Mouse (Mus musculus) hindbrain, postnatal 0 days (tissue): Measurements from ENCODE around the gene Rbks. TPM values are rescaled to one million over a fixed set of nuclear protein-coding genes. Genes with fewer than 3 reads are reported as not detected.

ENCODE experiments used
- ATAC-seq: fragments of 200-750 bp; cut with Nextera tagmentation; 2 replicates; pipeline ENCODE4 v1.8.0; 2017; ENCODE audit warnings: mild to moderate bottlenecking, moderate TSS enrichment, moderate library complexity
- DNase-seq: peaks from one replicate; pipeline ENCODE4 v3.0.0-alpha.2; 2015; ENCODE audit warnings: low spot score
- H3K27ac ChIP-seq: fragments of 300-500 bp; sonication (generic); 2 replicates; pipeline ENCODE4 v1.5.1; 2014; ENCODE audit warnings: mild to moderate bottlenecking
- H3K27me3 ChIP-seq: fragments of 300-500 bp; sonication (generic); 2 replicates; pipeline ENCODE4 v1.6.1; 2014; ENCODE audit warnings: low read length, mixed read lengths; ENCODE audit not compliant: insufficient read depth
- H3K36me3 ChIP-seq: fragments of 300-500 bp; sonication (generic); 2 replicates; pipeline ENCODE4 v1.6.1; 2014; ENCODE audit warnings: low read length, mixed read lengths; ENCODE audit not compliant: insufficient read depth
- H3K4me1 ChIP-seq: fragments of 300-500 bp; sonication (generic); 2 replicates; pipeline ENCODE4 v1.6.1; 2014; ENCODE audit warnings: antibody characterized with exemption, low read length, mixed read lengths; ENCODE audit not compliant: insufficient read depth
- H3K4me2 ChIP-seq: fragments of 300-500 bp; sonication (generic); 2 replicates; pipeline ENCODE4 v1.6.1; 2014; ENCODE audit warnings: low read depth, mild to moderate bottlenecking, low read length, moderate library complexity, mixed read lengths
- H3K4me3 ChIP-seq: fragments of 300-500 bp; sonication (generic); 2 replicates; pipeline ENCODE4 v1.5.1; 2014; ENCODE audit warnings: low read length
- H3K9ac ChIP-seq: fragments of 300-500 bp; sonication (generic); replicated peaks from 2 replicates; pipeline ENCODE4 v1.6.1; 2014; ENCODE audit warnings: mild to moderate bottlenecking, low read length, moderate library complexity, mixed read lengths
- H3K9me3 ChIP-seq: fragments of 300-500 bp; sonication (generic); 2 replicates; pipeline ENCODE4 v1.6.1; 2016; ENCODE audit warnings: low read length, mixed read lengths
- CTCF ChIP-seq: IDR thresholded peaks from 2 replicates; pipeline ENCODE4 v1.5.1; 2016; ENCODE audit warnings: antibody characterized with exemption, control low read depth, low read depth
- WGBS: fragments of 180-500 bp; shearing (Covaris S2); extraction: QIAGEN DNeasy Blood & Tissue Kit; methylation state at CpG from one replicate; pipeline ENCODE4 v1.1.7; 2014; 5-methylcytosine and 5-hydroxymethylcytosine counted together
- polyA plus RNA-seq: library from polyadenylated mRNA; unstranded; fragments of >200 nt; fragmentation: Nextera tagmentation; extraction: Ambion mirVana; gene quantifications from 2 replicates; pipeline ENCODE4 v1.2.1, GENCODE M21; 2015
- total RNA-seq: library from RNA; depleted of rRNA; stranded (reverse); fragments of >200 nt; gene quantifications from 2 replicates; pipeline ENCODE4 v1.2.3, GENCODE M21; 2014; rRNA removed

Gene Rbks
- total RNA-seq (0.47 and 1.6 TPM in 2 replicates), polyA plus RNA-seq (2.4 and 3.2 TPM in 2 replicates)

GRCm38 (mm10) chr5:31696971-31697643 is at the start of gene Rbks:
Rbks (minus strand) TSS chr5:31697627.
- Histone ChIP-seq H3K9me3 (no peaks in the 10 kb centered on the region), H3K4me1 (no peaks in the 10 kb centered on the region), H3K27me3 (no peaks in the 10 kb centered on the region), H3K9ac (peak within 1 kb of the TSS; percentile 72), H3K4me2 (peak within 1 kb of the TSS; percentile 91), H3K4me3 (peak within 1 kb of the TSS; percentile 76), H3K36me3 (no peaks in the 10 kb centered on the region; the same call in 1 of the 2 replicates), H3K27ac (peak within 1 kb of the TSS; percentile 94)
- DNase-seq (no peak), ATAC-seq (no peak)
- WGBS = 7% methylated on average over 18 of the region's 18 CpGs
- no peak for TF ChIP-seq CTCF

- no peak for TF ChIP-seq CTCF
- DNase-seq (no peak), ATAC-seq (no peak)
- Histone ChIP-seq H3K9ac (no peak overlapping the region), H3K27me3 (no peaks in the 10 kb centered on the region), H3K4me2 (no peak overlapping the region), H3K27ac (no peak overlapping the region), H3K4me3 (no peak overlapping the region), H3K4me1 (no peaks in the 10 kb centered on the region), H3K9me3 (no peaks in the 10 kb centered on the region), H3K36me3 (no peaks in the 10 kb centered on the region)
- 63% methylated on average over 4 of the region's 4 CpGs for WGBS
Observed at GRCm38 (mm10) chr5:31742521-31743031, 45.1 kb upstream of the Rbks start.

- no peaks in the 10 kb centered on the region for H3K36me3 ChIP-seq
- H3K4me1 ChIP-seq = no peaks in the 10 kb centered on the region
- ATAC-seq (no peak), DNase-seq (no peak)
- no peak for TF ChIP-seq CTCF
- no peak overlapping the region for H3K4me2 ChIP-seq
- H3K9me3 ChIP-seq = no peaks in the 10 kb centered on the region
- no peak overlapping the region for H3K9ac ChIP-seq
- H3K4me3 ChIP-seq = no peak overlapping the region
- H3K27me3 ChIP-seq = no peaks in the 10 kb centered on the region
- WGBS = 86% methylated on average over 1 of the region's 1 CpGs
- H3K27ac ChIP-seq = no peak overlapping the region
Observed at GRCm38 (mm10) chr5:31741931-31742330, 44.5 kb upstream of the Rbks start.

GRCm38 (mm10) chr5:31732644-31733338 is 35.4 kb upstream of the Rbks start:
- ATAC-seq = no peak
- no peak overlapping the region for H3K9ac ChIP-seq
- no peak for TF ChIP-seq CTCF
- H3K9me3 ChIP-seq = no peaks in the 10 kb centered on the region
- H3K36me3 ChIP-seq = no peaks in the 10 kb centered on the region
- no peak overlapping the region for H3K4me2 ChIP-seq
- DNase-seq = no peak
- H3K27me3 ChIP-seq = no peaks in the 10 kb centered on the region
- H3K4me1 ChIP-seq = no peaks in the 10 kb centered on the region
- H3K27ac ChIP-seq = no peak overlapping the region
- 51% methylated on average over 3 of the region's 3 CpGs for WGBS
- H3K4me3 ChIP-seq = no peak overlapping the region

GRCm38 (mm10) chr5:31727456-31727855 is 30.0 kb upstream of the Rbks start:
- H3K36me3 ChIP-seq = no peaks in the 10 kb centered on the region
- no peak overlapping the region for H3K27ac ChIP-seq

GRCm38 (mm10) chr5:31725885-31726284 is 28.5 kb upstream of the Rbks start:
- 78% methylated on average over 2 of the region's 2 CpGs for WGBS
- ATAC-seq (no peak), DNase-seq (no peak)
- Histone ChIP-seq H3K27me3 (no peaks in the 10 kb centered on the region), H3K36me3 (no peaks in the 10 kb centered on the region), H3K27ac (no peak overlapping the region), H3K4me1 (no peaks in the 10 kb centered on the region), H3K9ac (no peak overlapping the region), H3K4me3 (no peak overlapping the region), H3K9me3 (no peaks in the 10 kb centered on the region), H3K4me2 (no peak overlapping the region)
- TF ChIP-seq CTCF = no peak

More at GRCm38 (mm10) chr5:31727456-31727855, 30.0 kb upstream of the Rbks start:
- no peak for TF ChIP-seq CTCF
- H3K4me2 ChIP-seq = no peak overlapping the region
- no peak for DNase-seq
- no peak for ATAC-seq
- H3K27me3 ChIP-seq = no peaks in the 10 kb centered on the region
- H3K9me3 ChIP-seq = no peaks in the 10 kb centered on the region
- H3K4me3 ChIP-seq = no peak overlapping the region
- 70% methylated on average over 5 of the region's 5 CpGs for WGBS
- H3K9ac ChIP-seq = no peak overlapping the region
- H3K4me1 ChIP-seq = no peaks in the 10 kb centered on the region
